Mouse (Mus musculus) megakaryocyte, embryonic 14.5 days (primary cell): ENCODE measurements at regions not wholly inside any gene's neighbourhood (a gene's known extent, or its start where the extent isn't known, plus 50 kb on each side); places are given as distances from the start of the nearest gene placed in this dataset.

Experiments
- FLI1 ChIP-seq: IDR thresholded peaks from 2 replicates; pipeline ENCODE4 v1.6.1; 2012; ENCODE audit warnings: low read length, inconsistent platforms, mixed read lengths
- GATA1 ChIP-seq: IDR thresholded peaks from 3 replicates; pipeline ENCODE4 v1.6.1; 2012; ENCODE audit warnings: mixed read lengths, low read length, inconsistent platforms, borderline replicate concordance

DNA sequence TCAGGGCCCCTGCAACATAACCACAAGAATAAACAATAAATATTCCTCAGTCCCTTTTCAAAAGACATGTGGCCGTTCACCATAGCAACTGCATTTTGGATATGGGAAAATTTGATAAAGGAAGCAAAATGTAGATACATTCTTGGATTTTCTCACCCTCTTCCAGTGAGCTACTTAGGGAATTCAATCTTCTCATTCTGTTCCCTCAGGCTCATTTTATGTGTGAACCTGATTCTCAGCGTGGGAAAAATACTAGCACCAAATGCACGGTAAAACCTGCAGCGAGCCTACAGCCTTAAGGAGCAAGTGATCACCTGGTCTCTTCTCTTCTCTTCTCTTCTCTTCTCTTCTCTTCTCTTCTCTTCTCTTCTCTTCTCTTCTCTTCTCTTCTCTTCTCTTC is 322.5 kb upstream of the Cwc22 start:
- TF ChIP-seq GATA1 (no peak), FLI1 (no peak)
